Mouse (Mus musculus) ES-Bruce4 (cell line): ENCODE data around the gene Ptprg. TPM values are rescaled to one million over a fixed set of nuclear protein-coding genes. Genes with fewer than 3 reads are reported as not detected.

Experiments
- H3K27ac ChIP-seq: 2 replicates; pipeline ENCODE4 v1.5.1; 2012; ENCODE audit warnings: low read length, inconsistent platforms; ENCODE audit not compliant: insufficient read depth
- H3K27me3 ChIP-seq: 2 replicates; pipeline ENCODE4 v1.6.1; 2012; ENCODE audit warnings: mild to moderate bottlenecking, low read length, inconsistent platforms; ENCODE audit not compliant: control insufficient read depth, poor library complexity, insufficient read depth, severe bottlenecking
- H3K36me3 ChIP-seq: 2 replicates; pipeline ENCODE4 v1.6.1; 2012; ENCODE audit warnings: inconsistent platforms, mild to moderate bottlenecking, low read length, moderate library complexity; ENCODE audit not compliant: control insufficient read depth, poor library complexity, insufficient read depth, severe bottlenecking
- H3K4me1 ChIP-seq: one replicate; pipeline ENCODE4 v1.8.1; 2011; ENCODE audit warnings: low read length; ENCODE audit not compliant: control insufficient read depth, insufficient read depth
- H3K4me3 ChIP-seq: 2 replicates; pipeline ENCODE4 v1.5.1; 2011; ENCODE audit warnings: low read depth, mild to moderate bottlenecking, low read length
- H3K9ac ChIP-seq: 2 replicates; pipeline ENCODE4 v1.6.1; 2012; ENCODE audit warnings: low read depth, mild to moderate bottlenecking, inconsistent platforms; ENCODE audit not compliant: poor library complexity, severe bottlenecking
- H3K9me3 ChIP-seq: replicated peaks from 2 replicates; pipeline ENCODE4 v1.6.1; 2012; ENCODE audit warnings: mild to moderate bottlenecking, low read length, inconsistent platforms; ENCODE audit not compliant: control insufficient read depth, poor library complexity, insufficient read depth, severe bottlenecking
- CTCF ChIP-seq: IDR thresholded peaks from one replicate; pipeline ENCODE4 v1.8.1; 2011; ENCODE audit warnings: low read depth, low read length
- EP300 ChIP-seq: IDR thresholded peaks from 2 replicates; pipeline ENCODE4 v1.6.1; 2011; ENCODE audit warnings: low read depth, low read length; ENCODE audit not compliant: insufficient read depth
- POLR2A ChIP-seq: IDR thresholded peaks from one replicate; pipeline ENCODE4 v1.8.1; 2011; ENCODE audit warnings: low read length; ENCODE audit not compliant: insufficient read depth
- polyA plus RNA-seq: library from polyadenylated mRNA; stranded (reverse); fragments of >200 nt; gene quantifications from 2 replicates; pipeline ENCODE4 v1.2.4, GENCODE M21; 2011; ENCODE audit warnings: low read depth; ENCODE audit not compliant: missing spikeins, insufficient read depth, insufficient read length

Gene Ptprg
- polyA plus RNA-seq, 1 experiment = 27.4 TPM

GRCm38 (mm10) chr14:12121906-12122305 is 568.6 kb downstream of the Ptprg start:
- Histone ChIP-seq H3K9me3 (no peaks in the 10 kb centered on the region), H3K4me1 (no peaks in the 10 kb centered on the region), H3K9ac (no peak overlapping the region), H3K27me3 (no peaks in the 10 kb centered on the region), H3K36me3 (no peaks in the 10 kb centered on the region), H3K4me3 (no peak overlapping the region), H3K27ac (no peak overlapping the region)
- no peak for TF ChIP-seq CTCF
- TF ChIP-seq POLR2A = no peak
- no peak for TF ChIP-seq EP300

- Histone ChIP-seq H3K9ac (no peak overlapping the region), H3K27ac (no peak overlapping the region; the same call in 1 of the 2 replicates), H3K4me3 (no peak overlapping the region), H3K36me3 (no peaks in the 10 kb centered on the region), H3K4me1 (no peaks in the 10 kb centered on the region), H3K9me3 (no peaks in the 10 kb centered on the region), H3K27me3 (no peaks in the 10 kb centered on the region)
- TF ChIP-seq CTCF (no peak), EP300 (no peak), POLR2A (no peak)
Measured at GRCm38 (mm10) chr14:12124682-12125081, 571.4 kb downstream of the Ptprg start.

DNA sequence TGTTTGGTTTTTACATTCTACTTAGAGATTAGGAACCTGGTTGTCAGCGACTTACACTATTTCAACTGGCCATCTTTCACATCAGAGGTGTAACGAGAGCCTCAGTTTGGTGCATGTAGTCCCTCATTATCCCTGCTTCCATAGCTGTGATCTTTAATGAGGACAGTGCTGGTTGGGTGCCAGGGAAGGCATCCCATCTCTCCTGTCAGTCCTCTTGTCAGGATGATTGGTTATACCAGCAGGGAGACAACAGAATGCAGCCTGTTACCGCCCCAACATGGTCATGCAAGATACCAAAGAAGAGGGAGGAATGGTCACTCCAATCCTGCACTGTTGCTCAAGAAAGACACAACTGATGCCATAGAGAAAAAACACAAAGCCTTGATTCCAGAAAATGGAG is 574.6 kb downstream of the Ptprg start:
- H3K4me1 ChIP-seq = no peaks in the 10 kb centered on the region
- TF ChIP-seq CTCF = no peak
- no peak for TF ChIP-seq POLR2A
- no peak for TF ChIP-seq EP300

GRCm38 (mm10) chr14:12132046-12132615 is 578.8 kb downstream of the Ptprg start:
- H3K27ac ChIP-seq = no peak overlapping the region
- no peak overlapping the region for H3K9ac ChIP-seq
- no peak overlapping the region for H3K4me3 ChIP-seq
- H3K4me1 ChIP-seq = no peaks in the 10 kb centered on the region
- no peaks in the 10 kb centered on the region for H3K9me3 ChIP-seq
- no peak for TF ChIP-seq POLR2A
- TF ChIP-seq EP300 = no peak
- TF ChIP-seq CTCF = no peak
- H3K27me3 ChIP-seq = no peaks in the 10 kb centered on the region
- H3K36me3 ChIP-seq = no peaks in the 10 kb centered on the region

More for the DNA sequence above, 574.6 kb downstream of the Ptprg start:
- Histone ChIP-seq H3K9me3 (no peaks in the 10 kb centered on the region), H3K27me3 (no peaks in the 10 kb centered on the region), H3K36me3 (no peaks in the 10 kb centered on the region), H3K27ac (no peak overlapping the region), H3K9ac (no peak overlapping the region), H3K4me3 (no peak overlapping the region)

DNA sequence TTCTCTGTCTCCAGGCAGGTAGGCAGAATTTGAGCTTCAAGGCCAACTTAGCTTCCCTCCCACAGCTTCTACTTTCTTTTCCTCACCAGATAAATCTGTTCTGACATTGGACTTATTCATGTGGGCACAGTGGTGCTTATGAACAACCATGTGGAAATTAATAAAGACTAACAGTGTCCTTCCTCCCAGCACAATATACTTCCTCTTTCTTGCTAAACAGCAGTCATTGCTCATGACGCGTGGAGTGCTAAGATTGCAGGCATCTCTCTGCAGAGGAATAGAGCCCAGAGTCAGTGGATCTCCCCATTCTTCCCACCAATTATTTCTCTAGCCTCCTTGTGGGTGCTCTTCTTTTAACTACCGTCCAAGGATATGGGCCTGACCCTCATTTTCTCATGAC is 579.8 kb downstream of the Ptprg start:
- H3K9me3 ChIP-seq = no peaks in the 10 kb centered on the region
- TF ChIP-seq CTCF (no peak), EP300 (no peak), POLR2A (no peak)
- no peaks in the 10 kb centered on the region for H3K4me1 ChIP-seq
- H3K27me3 ChIP-seq = no peaks in the 10 kb centered on the region
- H3K9ac ChIP-seq = no peak overlapping the region
- no peak overlapping the region for H3K27ac ChIP-seq
- H3K4me3 ChIP-seq = no peak overlapping the region
- no peaks in the 10 kb centered on the region for H3K36me3 ChIP-seq

- H3K27ac ChIP-seq = no peak overlapping the region
- H3K9ac ChIP-seq = no peak overlapping the region
- no peaks in the 10 kb centered on the region for H3K4me1 ChIP-seq
- TF ChIP-seq POLR2A (no peak), CTCF (no peak), EP300 (no peak)
- H3K27me3 ChIP-seq = no peaks in the 10 kb centered on the region
- H3K4me3 ChIP-seq = no peak overlapping the region
- no peaks in the 10 kb centered on the region for H3K36me3 ChIP-seq
- no peaks in the 10 kb centered on the region for H3K9me3 ChIP-seq
Measured at GRCm38 (mm10) chr14:12134504-12134903, 581.2 kb downstream of the Ptprg start.

- Histone ChIP-seq H3K4me1 (no peaks in the 10 kb centered on the region), H3K27ac (no peak overlapping the region), H3K9me3 (no peaks in the 10 kb centered on the region), H3K27me3 (no peaks in the 10 kb centered on the region), H3K36me3 (no peaks in the 10 kb centered on the region), H3K4me3 (no peak overlapping the region), H3K9ac (no peak overlapping the region)
- TF ChIP-seq POLR2A = no peak
- TF ChIP-seq CTCF = no peak
- no peak for TF ChIP-seq EP300
Measured at GRCm38 (mm10) chr14:12136536-12136935, 583.2 kb downstream of the Ptprg start.
